Mouse (Mus musculus) lung, adult 2 months (tissue): ENCODE data around the gene Zfp184.

Experiments
- CTCF ChIP-seq: fragments of 200-500 bp; IDR thresholded peaks from 2 replicates; pipeline ENCODE4 v1.5.1; 2011; ENCODE audit warnings: mild to moderate bottlenecking, low read length, control low read depth; ENCODE audit not compliant: insufficient read depth
- POLR2A ChIP-seq: fragments of 200-500 bp; IDR thresholded peaks from 2 replicates; pipeline ENCODE4 v1.6.1; 2011; ENCODE audit warnings: low read depth, mild to moderate bottlenecking, control low read depth, low read length, borderline replicate concordance; ENCODE audit errors: extremely low read depth

- no peak for TF ChIP-seq CTCF
- TF ChIP-seq POLR2A, result no peak
Observed at GRCm38 (mm10) chr13:21943644-21944043, 1.2 kb upstream of the Zfp184 start.
